Mouse (Mus musculus): Measurements from ENCODE around the gene Mcam.
"Not testable (repeated sequence)": the region's sequence is repeated elsewhere in the genome, so short reads cannot be mapped to it uniquely, and the experiment has no call there.

Mcam gene

GRCm38 (mm10) chr9:44109360-44110095, 24.7 kb upstream of the Mcam start:
- no peak for DNase-seq (ENCODE audit: low read depth, low spot score)

- not testable (repeated sequence) for DNase-seq (ENCODE audit: low read depth, low spot score)
These were observed 22.4 kb upstream of the Mcam start for GRCm38 (mm10) chr9:44111909-44112308.

- peak; percentile 93 for DNase-seq (ENCODE audit: low read depth, low spot score)
These were observed 21.0 kb upstream of the Mcam start, which contains the start of the genes Gm49380 and Rnf26 for GRCm38 (mm10) chr9:44113105-44113789. TSS of gene Gm49380 (minus strand) at chr9:44113500. TSS of gene Rnf26 (minus strand) at chr9:44113517.

GRCm38 (mm10) chr9:44114453-44114852, 19.8 kb upstream of the Mcam start:
- no peak for DNase-seq (ENCODE audit: low read depth, low spot score)

- DNase-seq (ENCODE audit: low read depth, low spot score) = no peak
These were observed 18.7 kb upstream of the Mcam start for GRCm38 (mm10) chr9:44115599-44115998.

- DNase-seq (ENCODE audit: low read depth, low spot score) = no peak
These were observed 18.1 kb upstream of the Mcam start for GRCm38 (mm10) chr9:44116182-44116581.

- no peak for DNase-seq (ENCODE audit: low read depth, low spot score)
These were observed 15.3 kb upstream of the Mcam start for GRCm38 (mm10) chr9:44119011-44119410.

- no peak for DNase-seq (ENCODE audit: low read depth, low spot score)
These were observed 14.3 kb upstream of the Mcam start for GRCm38 (mm10) chr9:44119948-44120465.

- DNase-seq (ENCODE audit: low read depth, low spot score) = no peak
These were observed 10.0 kb upstream of the Mcam start for GRCm38 (mm10) chr9:44124317-44124716.

GRCm38 (mm10) chr9:44125026-44125425, 9.2 kb upstream of the Mcam start:
- no peak for DNase-seq (ENCODE audit: low read depth, low spot score)

GRCm38 (mm10) chr9:44125546-44126428, 8.5 kb upstream of the Mcam start:
- DNase-seq (ENCODE audit: low read depth, low spot score) = peak; percentile 84

GRCm38 (mm10) chr9:44126746-44127145, 7.5 kb upstream of the Mcam start:
- DNase-seq (ENCODE audit: low read depth, low spot score) = no peak

GRCm38 (mm10) chr9:44127351-44127801, 6.9 kb upstream of the Mcam start:
- no peak for DNase-seq (ENCODE audit: low read depth, low spot score)

- DNase-seq (ENCODE audit: low read depth, low spot score) = no peak
These were observed 4.6 kb upstream of the Mcam start for GRCm38 (mm10) chr9:44129633-44130032.

GRCm38 (mm10) chr9:44130034-44130433, 4.2 kb upstream of the Mcam start:
- peak; percentile 45 for DNase-seq (ENCODE audit: low read depth, low spot score)

GRCm38 (mm10) chr9:44130581-44131275, 3.5 kb upstream of the Mcam start:
- no peak for DNase-seq (ENCODE audit: low read depth, low spot score)

- DNase-seq (ENCODE audit: low read depth, low spot score) = no peak
These were observed 3.0 kb upstream of the Mcam start for GRCm38 (mm10) chr9:44131276-44131590.

- no peak for DNase-seq (ENCODE audit: low read depth, low spot score)
These were observed 2.1 kb upstream of the Mcam start for GRCm38 (mm10) chr9:44132200-44132599.

GRCm38 (mm10) chr9:44133287-44133686, 982 bp upstream of the Mcam start:
- DNase-seq (ENCODE audit: low read depth, low spot score) = no peak

- DNase-seq (ENCODE audit: low read depth, low spot score) = no peak
These were observed 822 bp downstream of the Mcam start for GRCm38 (mm10) chr9:44134851-44135730.

All from embryo, embryonic 11.5 days (tissue).